Mouse (Mus musculus) ES-Bruce4 (cell line): ENCODE results near the gene Agap1.

ENCODE experiments used
- CTCF ChIP-seq: IDR thresholded peaks from one replicate; pipeline ENCODE4 v1.8.1; 2011; ENCODE audit warnings: low read depth, low read length
- EP300 ChIP-seq: IDR thresholded peaks from 2 replicates; pipeline ENCODE4 v1.6.1; 2011; ENCODE audit warnings: low read depth, low read length; ENCODE audit not compliant: insufficient read depth
- POLR2A ChIP-seq: IDR thresholded peaks from one replicate; pipeline ENCODE4 v1.8.1; 2011; ENCODE audit warnings: low read length; ENCODE audit not compliant: insufficient read depth

GRCm38 (mm10) chr1:89880193-89880592 lies 425.6 kb downstream of the Agap1 start:
- TF ChIP-seq CTCF (no peak), EP300 (0 out of 2 replicates have a peak, but pooled peaks have one; percentile 6), POLR2A (no peak)
